Mouse (Mus musculus) myocyte (in vitro differentiated cells): ENCODE measurements around the gene Col13a1. TPM values are rescaled to one million over a fixed set of nuclear protein-coding genes. Genes with fewer than 3 reads are reported as not detected.

Source experiments
- H3K27me3 ChIP-seq: one replicate; pipeline ENCODE4 v1.6.1; 2011; ENCODE audit not compliant: control insufficient read depth, insufficient read depth, insufficient read length
- H3K36me3 ChIP-seq: one replicate; pipeline ENCODE4 v1.6.1; 2011; ENCODE audit not compliant: control insufficient read depth, insufficient read depth
- H3K4me2 ChIP-seq: one replicate; pipeline ENCODE4 v1.6.1; 2011; ENCODE audit warnings: low read depth, control low read depth
- H3K4me3 ChIP-seq: one replicate; pipeline ENCODE4 v1.5.1; 2011; ENCODE audit warnings: mild to moderate bottlenecking, control low read depth, moderate library complexity
- H3K79me2 ChIP-seq: one replicate; pipeline ENCODE4 v1.6.1; 2011; ENCODE audit not compliant: control insufficient read depth, insufficient read depth
- H3ac ChIP-seq: one replicate; pipeline ENCODE4 v1.6.1; 2011; ENCODE audit not compliant: control insufficient read depth, insufficient read length
- CEBPB ChIP-seq: IDR thresholded peaks from 2 replicates; pipeline ENCODE4 v1.6.1; 2011; ENCODE audit warnings: mild to moderate bottlenecking, moderate library complexity; ENCODE audit not compliant: poor library complexity, insufficient read depth, severe bottlenecking
- E2F4 ChIP-seq: IDR thresholded peaks from one replicate; pipeline ENCODE4 v1.6.1; 2011; ENCODE audit warnings: mild to moderate bottlenecking, control low read depth, moderate library complexity; ENCODE audit not compliant: insufficient read depth
- MAX ChIP-seq: IDR thresholded peaks from one replicate; pipeline ENCODE4 v1.6.1; 2011; ENCODE audit warnings: low read depth, mild to moderate bottlenecking, control low read depth
- MYOD1 ChIP-seq, 3 experiments: IDR thresholded peaks; one replicate each; pipeline ENCODE4 v1.6.1; 2011; ENCODE audit warnings: control low read depth in 2 of 3, low read depth in 2 of 3, mild to moderate bottlenecking in 2 of 3, moderate library complexity in 1 of 3; ENCODE audit not compliant: insufficient read length in 2 of 3, control insufficient read depth in 1 of 3
- MYOG ChIP-seq, 3 experiments: IDR thresholded peaks; one replicate each; pipeline ENCODE4 v1.6.1; 2011; ENCODE audit warnings: control low read depth in 2 of 3, low read depth in 2 of 3, mild to moderate bottlenecking in 2 of 3; ENCODE audit not compliant: insufficient read length in 2 of 3, control insufficient read depth in 1 of 3, insufficient read depth in 1 of 3
- POLR2A ChIP-seq: IDR thresholded peaks from one replicate; pipeline ENCODE4 v1.6.1; 2011; ENCODE audit warnings: low read depth, mild to moderate bottlenecking, control low read depth, moderate library complexity; ENCODE audit not compliant: insufficient read length
- POLR2AphosphoS2 ChIP-seq: IDR thresholded peaks from one replicate; pipeline ENCODE4 v1.6.1; 2011; ENCODE audit warnings: low read depth, control low read depth; ENCODE audit not compliant: insufficient read length
- REST ChIP-seq: IDR thresholded peaks from one replicate; pipeline ENCODE4 v1.6.1; 2011; ENCODE audit warnings: mild to moderate bottlenecking, control low read depth, moderate library complexity; ENCODE audit not compliant: insufficient read depth, insufficient read length
- SRF ChIP-seq: IDR thresholded peaks from one replicate; pipeline ENCODE4 v1.6.1; 2011; ENCODE audit warnings: low read depth; ENCODE audit not compliant: control insufficient read depth, insufficient read length
- TCF12 ChIP-seq: IDR thresholded peaks from one replicate; pipeline ENCODE4 v1.6.1; 2011; ENCODE audit warnings: mild to moderate bottlenecking, control low read depth; ENCODE audit not compliant: poor library complexity, insufficient read depth, severe bottlenecking
- TCF3 ChIP-seq: IDR thresholded peaks from one replicate; pipeline ENCODE4 v1.6.1; 2011; ENCODE audit warnings: low read depth, control low read depth; ENCODE audit not compliant: insufficient read length
- USF1 ChIP-seq: IDR thresholded peaks from one replicate; pipeline ENCODE4 v1.6.1; 2011; ENCODE audit warnings: low read depth, mild to moderate bottlenecking, control low read depth, moderate library complexity
- polyA plus RNA-seq: library from polyadenylated mRNA; unstranded; fragments of >200 nt; fragmentation: generic; extraction: Trizol; gene quantifications from one replicate; pipeline ENCODE4 v1.2.1, GENCODE M21; 2012; ENCODE audit warnings: missing spikeins

Col13a1 gene
- polyA plus RNA-seq, 1 experiment, result 0.13 TPM

- Histone ChIP-seq H3K4me2 (no peak overlapping the region), H3K4me3 (no peak overlapping the region), H3K27me3 (no peaks in the 10 kb centered on the region), H3K36me3 (no peaks in the 10 kb centered on the region), H3K79me2 (no peaks in the 10 kb centered on the region), H3ac (no peak overlapping the region)
- TF ChIP-seq MAX (no peak), TCF3 (no peak), E2F4 (no peak)
Observed at GRCm38 (mm10) chr10:61906226-61906625, 72.7 kb downstream of the Col13a1 start.

GRCm38 (mm10) chr10:61905308-61905707, 73.6 kb downstream of the Col13a1 start:
- H3K36me3 ChIP-seq, result no peaks in the 10 kb centered on the region
- H3K27me3 ChIP-seq, result no peaks in the 10 kb centered on the region
- no peak overlapping the region for H3K4me3 ChIP-seq
- H3ac ChIP-seq, result no peak overlapping the region
- TF ChIP-seq REST (no peak), MYOD1 (IDR thresholded peaks at IDR 0.05; ENCODE audit: control insufficient read depth in 1 of 3, insufficient read length in 2 of 3, low read depth in 2 of 3) (no peak), E2F4 (no peak), TCF12 (no peak), USF1 (no peak), SRF (no peak), MAX (no peak), TCF3 (no peak), POLR2AphosphoS2 (no peak), CEBPB (no peak), POLR2A (no peak), MYOG (IDR thresholded peaks at IDR 0.05; ENCODE audit: control insufficient read depth in 1 of 3, insufficient read depth in 1 of 3, insufficient read length in 2 of 3, low read depth in 2 of 3) (no peak)
- no peaks in the 10 kb centered on the region for H3K79me2 ChIP-seq
- no peak overlapping the region for H3K4me2 ChIP-seq

GRCm38 (mm10) chr10:61898116-61898515, 80.8 kb downstream of the Col13a1 start:
- Histone ChIP-seq H3K79me2 (no peaks in the 10 kb centered on the region), H3K36me3 (no peaks in the 10 kb centered on the region), H3K4me3 (no peak overlapping the region), H3K4me2 (no peak overlapping the region), H3K27me3 (no peaks in the 10 kb centered on the region), H3ac (no peak overlapping the region)
- no peak for TF ChIP-seq E2F4
- no peak for TF ChIP-seq USF1
- TF ChIP-seq MAX, result no peak
- no peak for TF ChIP-seq SRF
- TF ChIP-seq TCF3, result no peak

GRCm38 (mm10) chr10:61894564-61894963, 84.3 kb downstream of the Col13a1 start:
- no peaks in the 10 kb centered on the region for H3K79me2 ChIP-seq
- no peaks in the 10 kb centered on the region for H3K27me3 ChIP-seq
- no peak overlapping the region for H3K4me3 ChIP-seq
- no peak overlapping the region for H3ac ChIP-seq
- H3K4me2 ChIP-seq, result no peak overlapping the region
- H3K36me3 ChIP-seq, result no peaks in the 10 kb centered on the region
- no peak for TF ChIP-seq CEBPB
- TF ChIP-seq MYOG (IDR thresholded peaks at IDR 0.05; ENCODE audit: control insufficient read depth in 1 of 3, insufficient read depth in 1 of 3, insufficient read length in 2 of 3, low read depth in 2 of 3), result no peak
- TF ChIP-seq REST, result no peak
- TF ChIP-seq POLR2AphosphoS2, result no peak
- no peak for TF ChIP-seq TCF12
- no peak for TF ChIP-seq USF1
- TF ChIP-seq E2F4, result no peak
- TF ChIP-seq POLR2A, result no peak
- no peak for TF ChIP-seq TCF3
- no peak for TF ChIP-seq MYOD1 (IDR thresholded peaks at IDR 0.05; ENCODE audit: control insufficient read depth in 1 of 3, insufficient read length in 2 of 3, low read depth in 2 of 3)
- TF ChIP-seq MAX, result no peak
- TF ChIP-seq SRF, result no peak

GRCm38 (mm10) chr10:61891138-61891537, 87.8 kb downstream of the Col13a1 start:
- TF ChIP-seq TCF12 (no peak), SRF (no peak), REST (no peak), POLR2A (no peak)
- Histone ChIP-seq H3ac (no peak overlapping the region), H3K79me2 (no peaks in the 10 kb centered on the region), H3K36me3 (no peaks in the 10 kb centered on the region), H3K4me2 (no peak overlapping the region), H3K4me3 (no peak overlapping the region), H3K27me3 (no peaks in the 10 kb centered on the region)

GRCm38 (mm10) chr10:61890294-61890693, 88.6 kb downstream of the Col13a1 start:
- no peak overlapping the region for H3ac ChIP-seq
- no peaks in the 10 kb centered on the region for H3K79me2 ChIP-seq
- no peaks in the 10 kb centered on the region for H3K27me3 ChIP-seq
- no peaks in the 10 kb centered on the region for H3K36me3 ChIP-seq
- no peak overlapping the region for H3K4me3 ChIP-seq
- no peak overlapping the region for H3K4me2 ChIP-seq
- no peak for TF ChIP-seq SRF
